Mouse (Mus musculus): ENCODE measurements around the gene Mmp10.
A peak's percentile ranks its signal among the peaks of the same experiment; 100 is the strongest.

The Mmp10 gene

DNA sequence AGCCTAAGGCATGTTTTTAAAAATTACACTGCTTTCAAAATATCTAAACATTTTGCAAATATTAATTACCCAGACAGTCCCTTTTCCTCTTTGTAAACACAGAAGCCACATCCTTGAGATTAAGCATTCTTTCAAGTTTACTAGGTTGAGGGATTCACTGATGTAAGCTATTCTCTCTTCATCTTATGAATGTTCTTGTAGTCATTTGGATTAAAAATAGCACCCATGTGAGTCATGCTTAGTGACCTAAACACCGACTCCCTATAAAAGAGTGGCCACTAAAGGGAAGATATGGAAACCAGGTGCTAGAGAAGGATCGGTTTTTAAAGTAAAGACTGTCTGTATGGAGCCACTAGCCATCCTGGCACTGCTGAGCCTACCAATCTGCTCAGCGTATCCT, at the start of gene Mmp10:
Mmp10 (plus strand) TSS at position 302 of the 400 bp plus-strand sequence.
- no peak for DNase-seq (ENCODE audit: inconsistent ontology term)

DNA sequence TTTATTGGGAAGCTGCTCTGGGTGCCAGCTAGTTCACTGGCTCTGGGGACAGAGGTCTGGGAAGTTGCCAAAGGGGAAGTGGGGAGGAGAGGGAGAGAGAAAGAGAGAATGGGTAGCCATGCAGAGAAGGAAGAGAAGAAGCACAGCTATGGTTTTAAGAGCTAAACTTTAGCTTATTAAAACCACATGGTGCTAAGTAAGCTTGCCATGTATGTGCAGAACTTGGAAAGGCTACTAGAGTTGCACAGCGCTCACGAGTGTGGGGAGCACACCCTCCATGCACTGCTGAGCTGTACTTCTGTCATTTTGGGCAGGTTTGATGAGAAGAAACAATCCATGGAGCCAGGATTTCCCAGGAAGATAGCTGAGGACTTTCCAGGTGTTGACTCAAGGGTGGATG, 48.9 kb upstream of the Mmp10 start:
- DNase-seq (ENCODE audit: inconsistent ontology term), result no peak

DNA sequence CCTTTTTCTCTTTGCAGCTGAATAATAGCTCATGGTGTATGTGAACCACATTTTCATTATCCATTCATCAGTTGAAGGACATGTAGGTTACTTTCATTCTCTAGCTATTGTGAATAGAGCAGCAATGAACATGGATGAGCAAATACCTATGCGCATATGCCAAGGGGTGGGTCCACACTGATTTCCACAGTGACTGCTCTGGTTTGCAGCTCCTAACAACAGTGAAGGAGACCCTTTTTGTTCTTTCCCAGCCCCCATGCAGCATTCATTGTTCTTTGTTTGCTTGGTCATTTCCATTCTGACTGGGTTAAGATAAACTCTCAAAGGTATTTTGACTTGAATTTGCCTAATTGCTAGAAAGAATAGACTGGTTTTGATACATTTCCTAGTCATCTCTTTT, 31.9 kb upstream of the Mmp10 start:
- no peak for DNase-seq (ENCODE audit: inconsistent ontology term)

DNA sequence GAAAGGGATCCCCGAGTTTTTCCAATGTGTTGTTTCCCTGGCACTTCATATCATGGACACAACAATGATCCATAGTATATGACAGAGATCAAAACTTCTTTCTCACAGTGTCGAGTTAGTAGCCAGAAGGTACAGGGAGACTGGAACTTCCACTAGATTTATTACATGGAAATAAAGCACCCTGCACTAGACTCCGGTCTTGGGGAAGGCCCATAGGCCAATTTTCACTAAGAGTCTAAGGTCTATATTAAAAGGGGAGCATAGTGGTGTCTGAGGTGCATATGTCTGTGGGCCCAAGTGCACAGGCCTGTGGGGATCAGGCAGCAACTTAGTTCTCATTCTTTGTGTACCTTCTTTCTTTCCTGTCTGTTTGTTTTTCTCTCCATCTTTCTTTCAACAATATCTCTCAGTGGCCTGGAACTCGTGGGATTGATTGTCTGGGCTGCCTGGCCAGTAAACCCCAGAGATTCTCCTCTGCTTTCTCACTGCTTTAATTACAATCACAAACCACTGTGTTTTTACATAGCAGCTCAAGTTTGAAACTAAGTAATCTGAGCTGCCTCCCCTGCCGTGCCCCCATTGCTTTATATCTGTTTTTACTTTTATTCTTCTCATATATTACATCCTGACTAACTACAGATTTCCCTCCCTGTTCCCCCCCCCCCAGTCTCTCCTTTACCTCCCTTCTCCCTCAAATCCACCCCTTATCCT, 18.3 kb upstream of the Mmp10 start:
- no peak for DNase-seq (ENCODE audit: inconsistent ontology term)

DNA sequence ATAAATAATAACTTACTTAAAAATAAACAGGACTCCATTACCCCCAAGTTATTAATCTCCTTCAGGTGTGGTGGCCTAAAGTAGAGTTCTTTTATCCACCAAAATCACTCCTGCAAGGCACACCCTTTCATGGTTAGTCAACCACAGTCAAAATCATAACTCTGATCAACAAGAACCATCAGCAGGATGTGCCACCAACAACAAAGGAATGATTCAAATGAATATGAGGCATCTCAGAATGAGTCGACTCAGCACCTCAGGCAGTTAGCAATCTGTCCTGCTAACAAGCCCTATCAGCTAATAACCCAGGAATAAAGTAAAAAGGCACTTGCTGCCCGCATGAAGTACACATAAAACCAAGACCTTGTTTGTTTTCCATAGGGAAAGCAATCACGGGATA, 1.0 kb upstream of the Mmp10 start:
- peak; percentile 33 for DNase-seq (ENCODE audit: inconsistent ontology term)

GRCm38 (mm10) chr9:7507321-7507876, 5.2 kb downstream of the Mmp10 start:
- DNase-seq (ENCODE audit: inconsistent ontology term), result no peak

GRCm38 (mm10) chr9:7509619-7510233, 7.6 kb downstream of the Mmp10 start:
- DNase-seq (ENCODE audit: inconsistent ontology term), result no peak

DNA sequence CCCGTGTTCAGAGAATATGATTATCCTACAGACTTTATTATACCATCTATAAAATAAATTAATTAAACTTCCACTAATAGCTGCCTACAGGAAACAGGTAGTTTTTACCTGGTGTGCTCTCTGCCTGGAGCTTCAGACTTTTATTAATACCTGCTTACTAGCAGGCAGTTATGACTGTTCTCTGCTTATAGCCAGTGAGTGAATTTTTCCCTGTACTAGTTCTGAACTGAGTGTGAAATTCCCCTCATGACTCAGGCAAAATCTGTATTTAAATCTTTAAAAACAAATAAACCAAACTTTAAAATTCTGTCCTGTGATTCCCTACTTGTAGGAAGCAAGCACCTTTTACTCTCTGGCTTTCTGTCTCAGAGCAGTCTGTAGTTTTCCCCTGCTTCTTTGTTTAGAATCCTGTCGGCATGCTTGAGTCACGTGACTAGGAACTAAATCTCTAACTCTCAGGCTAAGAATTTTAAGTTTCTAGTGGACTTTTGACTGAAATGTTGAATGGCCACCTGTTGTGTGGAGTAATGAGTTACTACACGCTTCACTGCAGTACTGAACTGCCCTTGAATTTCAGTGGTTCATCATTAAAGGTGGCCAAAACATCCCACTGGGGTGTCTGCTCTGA, 15.9 kb downstream of the Mmp10 start:
- no peak for DNase-seq (ENCODE audit: inconsistent ontology term)

DNA sequence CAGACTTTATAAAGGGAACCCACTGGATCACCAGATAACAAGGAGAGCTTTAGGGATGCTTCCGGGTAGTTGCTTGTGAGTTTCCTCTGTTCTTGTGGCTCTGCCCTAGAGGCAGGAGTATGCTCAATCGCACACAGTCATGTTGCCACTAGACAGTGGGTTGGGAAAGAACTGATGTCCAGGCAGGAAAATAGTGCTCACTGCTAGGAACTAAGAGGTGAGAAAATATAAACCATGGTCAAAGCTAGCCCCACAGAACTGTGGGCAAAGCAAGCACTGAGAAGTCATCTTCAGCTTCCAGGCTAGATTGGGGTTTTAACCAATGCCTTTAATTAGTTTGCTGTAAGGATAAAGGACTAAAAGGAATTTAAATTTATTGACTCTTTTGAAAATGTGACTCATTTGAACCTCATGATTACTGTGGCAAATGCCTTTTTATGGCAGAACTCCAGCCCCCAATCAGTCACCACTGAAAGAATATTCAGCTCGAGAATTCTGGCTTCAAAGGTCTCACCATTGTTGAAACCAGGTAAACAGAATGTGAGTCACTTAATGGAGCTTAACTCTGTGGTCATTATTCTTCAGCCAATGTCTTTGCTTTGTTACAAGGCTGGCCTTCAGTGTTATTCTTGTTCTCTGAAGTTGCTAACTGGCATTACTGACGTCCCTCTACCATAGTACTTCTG, 24.2 kb downstream of the Mmp10 start:
- peak; percentile 80 for DNase-seq (ENCODE audit: inconsistent ontology term)

- DNase-seq (ENCODE audit: inconsistent ontology term), result no peak
Measured at GRCm38 (mm10) chr9:7542763-7543162, 40.6 kb downstream of the Mmp10 start.

DNA sequence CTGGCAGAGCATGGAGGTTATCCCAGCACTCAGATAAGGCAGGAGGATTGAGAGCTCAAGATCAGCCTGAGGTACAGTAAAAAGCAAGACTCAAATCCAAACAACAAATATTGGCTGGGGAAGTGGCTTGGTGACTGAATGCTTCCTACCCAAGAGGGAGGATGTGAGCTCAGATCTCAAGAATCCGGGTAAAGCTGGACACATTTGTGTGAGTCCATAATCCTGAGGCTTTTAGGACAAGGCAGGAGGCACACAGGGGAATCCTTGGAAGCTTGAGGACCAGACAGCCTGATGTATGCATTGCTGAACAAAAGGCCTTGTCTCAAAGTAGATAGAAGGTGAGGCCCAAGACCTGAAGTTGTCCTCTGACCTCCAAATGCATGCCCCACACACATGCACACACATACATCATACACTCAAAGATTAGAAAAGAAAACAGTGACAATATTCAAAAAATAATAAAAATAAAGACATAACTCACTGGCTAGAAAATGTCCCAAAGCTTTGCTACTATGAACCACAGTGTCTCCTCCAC, 42.8 kb downstream of the Mmp10 start:
- DNase-seq (ENCODE audit: inconsistent ontology term), result no peak

DNA sequence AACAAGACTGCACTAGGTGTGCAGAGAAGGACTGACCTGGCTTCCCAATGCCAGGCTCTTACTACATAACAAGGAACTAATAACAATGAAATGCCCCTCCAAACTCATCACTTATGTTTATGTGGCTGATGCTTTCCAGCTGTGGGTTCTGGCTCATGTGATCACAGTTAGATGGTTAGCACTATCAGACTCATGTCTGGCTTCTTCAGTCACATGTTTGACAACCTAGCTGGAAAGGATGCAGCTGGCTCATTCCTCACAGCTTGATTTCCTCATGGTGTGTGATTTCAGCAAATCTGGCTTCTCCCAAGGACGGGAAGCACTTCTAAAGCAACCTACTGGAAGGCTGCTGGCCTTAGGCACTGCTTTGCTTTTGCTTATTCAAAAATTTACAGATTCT, 43.3 kb downstream of the Mmp10 start:
- no peak for DNase-seq (ENCODE audit: inconsistent ontology term)

GRCm38 (mm10) chr9:7545920-7546319, 43.8 kb downstream of the Mmp10 start:
- DNase-seq (ENCODE audit: inconsistent ontology term), result no peak

DNA sequence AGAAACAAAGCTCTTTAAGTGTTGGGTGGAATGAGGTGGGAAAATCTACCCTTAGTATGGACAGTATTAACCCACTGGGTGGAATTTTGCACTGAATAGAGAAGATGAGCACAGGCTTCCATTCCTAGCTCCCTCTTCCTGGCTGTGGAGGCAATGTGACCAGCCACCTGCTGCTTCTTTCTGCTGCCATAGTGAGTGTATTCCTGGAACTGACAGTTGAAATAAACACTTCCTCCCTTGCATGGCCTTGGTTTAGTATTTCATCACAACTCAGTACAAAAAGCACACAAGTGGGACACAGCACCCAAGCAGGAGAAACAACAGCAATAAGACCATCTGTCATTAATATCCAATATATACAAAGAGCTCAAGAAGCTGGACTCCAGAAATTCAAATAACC, 49.8 kb downstream of the Mmp10 start:
- no peak for DNase-seq (ENCODE audit: inconsistent ontology term)

- no peak for DNase-seq (ENCODE audit: inconsistent ontology term)
Measured at GRCm38 (mm10) chr9:7553536-7553935, 51.4 kb downstream of the Mmp10 start.

DNA sequence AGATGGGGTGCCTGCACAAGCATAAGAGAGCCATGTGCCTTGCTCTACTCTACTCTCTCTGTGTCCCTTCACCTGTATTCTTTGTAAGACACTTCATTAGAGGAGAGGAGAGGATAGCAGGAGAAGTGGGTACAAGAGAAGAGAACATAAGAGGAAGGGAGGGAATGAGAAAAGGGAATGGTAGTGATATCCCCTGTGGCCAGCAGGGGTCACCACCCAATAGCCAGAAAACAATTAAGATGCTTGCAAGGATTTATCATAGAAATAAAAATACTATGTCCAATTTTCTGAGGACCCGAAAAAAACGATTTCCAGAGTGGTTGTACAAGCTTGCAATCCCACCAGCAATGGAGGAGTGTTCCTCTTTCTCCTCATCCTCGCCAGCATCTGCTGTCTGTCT, 52.2 kb downstream of the Mmp10 start:
- DNase-seq (ENCODE audit: inconsistent ontology term), result peak; percentile 33

DNA sequence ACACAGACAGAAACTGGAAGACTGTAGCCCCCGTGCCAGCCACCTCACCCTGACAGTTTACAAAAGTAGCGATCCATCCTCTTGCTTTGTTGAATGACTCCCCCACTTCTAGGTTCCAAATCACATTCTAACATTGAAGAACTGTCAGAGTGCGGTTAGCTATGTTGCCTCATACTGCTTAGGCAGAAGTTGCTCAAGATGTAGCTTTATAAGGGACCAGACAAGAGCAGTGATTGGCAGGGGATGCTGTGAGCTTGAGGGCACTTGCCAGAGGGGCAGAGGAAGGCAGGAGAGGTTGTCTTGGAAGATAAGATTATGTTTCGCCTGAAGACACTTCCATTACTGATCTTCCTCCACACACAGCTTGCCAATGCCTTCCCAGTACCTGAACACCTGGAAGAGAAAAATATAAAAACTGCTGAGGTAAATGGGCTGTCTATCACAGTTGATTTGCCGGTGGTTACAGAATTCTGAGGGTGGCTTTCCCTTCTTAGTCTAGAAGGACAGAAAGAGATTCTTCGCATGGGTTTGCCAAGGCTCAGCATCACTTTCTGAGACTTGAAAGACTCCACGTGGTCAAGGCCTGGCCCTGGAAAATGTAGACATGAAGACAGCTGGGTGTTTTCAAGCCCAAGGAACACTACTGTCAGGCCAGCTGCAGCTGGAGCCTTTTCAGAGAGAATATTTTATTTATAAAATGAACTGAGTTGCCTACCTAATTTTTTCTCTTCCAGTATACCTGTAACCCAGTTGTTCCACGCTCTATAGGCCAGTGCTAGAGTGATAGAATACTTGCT, 56.3 kb downstream of the Mmp10 start, which contains the start of gene Mmp8:
Mmp8 (plus strand) TSS at position 236 of the 797 bp plus-strand sequence.
- no peak for DNase-seq (ENCODE audit: inconsistent ontology term)
